Mouse (Mus musculus) limb, embryonic 13.5 days (tissue): ENCODE data around the gene Gabarapl2. TPM values are rescaled to one million over a fixed set of nuclear protein-coding genes. Genes with fewer than 3 reads are reported as not detected.
A peak's percentile ranks its signal among the peaks of the same experiment; 100 is the strongest.

Experiments used
- ATAC-seq: fragments of 200-750 bp; cut with Nextera tagmentation; 2 replicates; pipeline ENCODE4 v1.8.0; 2017; ENCODE audit warnings: low read depth, moderate number of reproducible peaks, moderate TSS enrichment; ENCODE audit not compliant: low FRiP score
- H3K27ac ChIP-seq: fragments of 300-500 bp; sonication (generic); 2 replicates; pipeline ENCODE4 v1.5.1; 2015; ENCODE audit warnings: inconsistent platforms, mild to moderate bottlenecking, moderate library complexity
- H3K27me3 ChIP-seq: fragments of 300-500 bp; sonication (generic); 2 replicates; pipeline ENCODE4 v1.6.1; 2015; ENCODE audit warnings: mild to moderate bottlenecking, inconsistent platforms
- H3K36me3 ChIP-seq: fragments of 300-500 bp; sonication (generic); 2 replicates; pipeline ENCODE4 v1.6.1; 2015; ENCODE audit warnings: inconsistent platforms, mild to moderate bottlenecking, moderate library complexity
- H3K4me1 ChIP-seq: fragments of 300-500 bp; sonication (generic); 2 replicates; pipeline ENCODE4 v1.6.1; 2015; ENCODE audit warnings: inconsistent platforms
- H3K4me2 ChIP-seq: fragments of 300-500 bp; sonication (generic); replicated peaks from 2 replicates; pipeline ENCODE4 v1.6.1; 2015; ENCODE audit warnings: inconsistent platforms, mild to moderate bottlenecking, moderate library complexity
- H3K4me3 ChIP-seq: fragments of 300-500 bp; sonication (generic); 2 replicates; pipeline ENCODE4 v1.5.1; 2015; ENCODE audit warnings: moderate library complexity, mild to moderate bottlenecking, inconsistent platforms
- H3K9ac ChIP-seq: fragments of 300-500 bp; sonication (generic); 2 replicates; pipeline ENCODE4 v1.6.1; 2015; ENCODE audit warnings: mild to moderate bottlenecking, inconsistent platforms
- H3K9me3 ChIP-seq: fragments of 300-500 bp; sonication (generic); 2 replicates; pipeline ENCODE4 v1.6.1; 2016; ENCODE audit warnings: inconsistent platforms
- WGBS: fragments of 180-500 bp; shearing (Covaris S2); methylation state at CpG from one replicate; pipeline ENCODE4 v1.1.7; 2015; 5-methylcytosine and 5-hydroxymethylcytosine counted together
- polyA plus RNA-seq: library from polyadenylated mRNA; unstranded; fragments of >200 nt; fragmentation: Nextera tagmentation; extraction: Ambion mirVana; gene quantifications from 2 replicates; pipeline ENCODE4 v1.2.1, GENCODE M21; 2015

Gene Gabarapl2
- 163 and 169 TPM in 2 replicates for polyA plus RNA-seq

DNA sequence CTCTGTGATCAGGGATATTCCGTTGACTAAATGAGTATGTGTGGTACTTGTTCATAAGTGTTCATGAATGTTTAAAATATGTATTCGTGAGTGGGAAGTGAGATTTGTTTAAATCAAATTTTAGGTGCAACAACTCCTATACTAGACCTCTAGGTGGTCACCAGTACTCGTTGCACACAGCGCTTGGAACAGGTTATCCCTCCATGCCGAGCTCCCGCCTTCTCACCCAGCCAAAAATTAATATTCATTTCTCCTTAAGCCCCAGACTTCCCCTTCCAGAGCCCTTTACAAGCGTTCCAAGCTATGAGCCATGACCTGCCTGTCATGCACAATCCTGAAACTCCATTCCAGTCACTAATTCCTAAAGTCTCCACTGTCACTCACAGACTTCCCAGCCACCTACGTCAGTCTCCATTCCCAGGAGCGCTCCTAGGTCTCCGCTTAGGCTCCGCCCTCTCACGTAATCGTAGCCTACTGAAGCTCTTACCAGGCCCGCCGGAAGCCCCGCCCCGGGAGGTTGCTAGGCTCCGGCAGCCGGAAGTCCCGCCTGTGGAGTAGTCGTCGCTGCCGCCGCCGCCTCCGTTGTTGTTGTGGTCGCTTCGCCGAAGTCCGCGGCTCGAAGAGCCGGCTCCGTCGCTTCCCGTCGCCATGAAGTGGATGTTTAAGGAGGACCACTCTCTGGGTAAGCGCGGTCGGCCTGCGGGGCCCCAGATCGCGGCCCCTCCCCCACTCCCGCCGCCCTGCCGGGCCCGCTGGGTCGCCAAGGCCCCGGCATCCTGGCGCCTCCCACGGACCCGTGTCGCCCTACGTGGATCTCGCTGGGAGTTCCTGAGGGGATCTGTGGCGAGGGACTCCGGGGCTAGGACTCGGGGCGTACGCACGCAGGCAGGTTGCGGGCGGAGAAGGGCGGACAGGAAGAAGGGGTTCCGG, at the start of gene Gabarapl2:
Gene Gabarapl2 (plus strand): TSS at position 533 of the 930 bp plus-strand sequence.
- ATAC-seq = peak; percentile 99
- peak within 1 kb of the TSS; percentile 91 for H3K9ac ChIP-seq
- WGBS = under 1% methylated on average over 65 of the region's 65 CpGs
- H3K27me3 ChIP-seq = no peaks in the 10 kb centered on the region
- H3K36me3 ChIP-seq = peaks cover 33% of the 10 kb centered on the region
- peaks cover 16% of the 10 kb centered on the region for H3K4me1 ChIP-seq
- H3K4me3 ChIP-seq = peak within 1 kb of the TSS; percentile 100
- H3K4me2 ChIP-seq = peak within 1 kb of the TSS; percentile 95
- H3K27ac ChIP-seq = peak within 1 kb of the TSS; percentile 55; the same call in 1 of the 2 replicates
- no peaks in the 10 kb centered on the region for H3K9me3 ChIP-seq

DNA sequence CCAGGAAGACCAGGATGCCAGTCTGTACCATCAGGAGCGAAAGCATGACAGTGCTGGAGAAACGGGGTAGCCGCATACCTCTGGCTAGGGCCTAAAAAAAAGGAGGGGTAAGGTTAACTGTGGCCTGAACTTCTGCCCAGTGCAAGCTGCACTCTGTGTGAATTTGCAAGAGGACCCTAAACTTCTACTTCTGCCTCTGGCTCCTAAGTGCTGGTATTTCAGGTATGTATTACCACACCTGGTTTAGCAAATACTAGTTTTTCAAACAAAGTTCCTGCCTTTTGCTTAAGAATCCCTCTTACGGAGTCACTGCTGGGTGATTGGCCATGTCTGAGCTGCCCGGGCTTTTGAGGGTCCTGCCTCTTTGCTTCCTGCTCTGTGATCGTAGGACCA, 49.6 kb upstream of the Gabarapl2 start:
- no peaks in the 10 kb centered on the region for H3K9me3 ChIP-seq
- 0 out of 2 replicates have a peak overlapping the region, but pooled peaks have one; percentile 33 for H3K4me3 ChIP-seq
- WGBS = 57% methylated on average over 6 of the region's 6 CpGs
- H3K9ac ChIP-seq = no peak overlapping the region
- no peak for ATAC-seq
- peaks cover 64% of the 10 kb centered on the region for H3K27me3 ChIP-seq
- no peaks in the 10 kb centered on the region for H3K36me3 ChIP-seq
- no peak overlapping the region for H3K4me2 ChIP-seq
- peaks cover 18% of the 10 kb centered on the region for H3K4me1 ChIP-seq
- no peak overlapping the region for H3K27ac ChIP-seq

GRCm38 (mm10) chr8:111891983-111892382, 48.5 kb upstream of the Gabarapl2 start:
- H3K4me2 ChIP-seq = no peak overlapping the region
- peaks cover 55% of the 10 kb centered on the region for H3K27me3 ChIP-seq
- WGBS = 24% methylated on average over 8 of the region's 8 CpGs
- H3K36me3 ChIP-seq = no peaks in the 10 kb centered on the region
- no peak overlapping the region for H3K4me3 ChIP-seq
- H3K9ac ChIP-seq = no peak overlapping the region
- H3K4me1 ChIP-seq = peaks cover 18% of the 10 kb centered on the region
- H3K9me3 ChIP-seq = no peaks in the 10 kb centered on the region
- no peak for ATAC-seq
- H3K27ac ChIP-seq = no peak overlapping the region

GRCm38 (mm10) chr8:111892615-111893014, 47.9 kb upstream of the Gabarapl2 start:
- Histone ChIP-seq H3K4me3 (no peak overlapping the region), H3K36me3 (no peaks in the 10 kb centered on the region), H3K9ac (no peak overlapping the region), H3K9me3 (no peaks in the 10 kb centered on the region), H3K27ac (no peak overlapping the region), H3K27me3 (peaks cover 52% of the 10 kb centered on the region), H3K4me2 (no peak overlapping the region), H3K4me1 (peaks cover 18% of the 10 kb centered on the region)
- no peak for ATAC-seq
- WGBS = 58% methylated on average over 5 of the region's 5 CpGs

DNA sequence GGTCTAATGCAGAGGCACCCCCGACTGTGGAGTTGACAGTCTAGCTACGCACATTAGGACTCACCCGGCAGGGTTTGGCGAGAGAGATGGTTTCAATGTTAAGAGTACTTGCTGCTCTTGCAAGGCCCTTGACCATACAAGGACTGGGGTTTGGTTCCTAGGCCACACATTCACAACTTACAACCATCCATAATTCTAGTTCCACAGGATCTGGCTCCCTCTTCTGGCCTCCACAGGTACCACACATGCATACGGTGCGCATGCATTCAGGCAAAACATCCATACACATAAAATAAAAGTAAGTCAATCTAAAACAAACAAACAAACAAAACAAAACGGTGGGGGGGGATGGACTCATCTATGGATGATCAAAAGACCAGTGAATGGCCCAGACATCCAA, 45.5 kb upstream of the Gabarapl2 start:
- WGBS = 87% methylated on average over 7 of the region's 7 CpGs
- H3K4me3 ChIP-seq = no peak overlapping the region
- H3K27ac ChIP-seq = no peak overlapping the region

GRCm38 (mm10) chr8:111898586-111898985, 41.9 kb upstream of the Gabarapl2 start:
- H3K27ac ChIP-seq = no peak overlapping the region
- H3K4me1 ChIP-seq = 0 out of 2 replicates have a peak, but pooled peaks cover 6% of the 10 kb centered on the region
- no peak overlapping the region for H3K9ac ChIP-seq
- no peak for ATAC-seq
- no peak overlapping the region for H3K4me2 ChIP-seq
- no peaks in the 10 kb centered on the region for H3K36me3 ChIP-seq
- WGBS = 42% methylated on average over 10 of the region's 10 CpGs
- H3K9me3 ChIP-seq = no peaks in the 10 kb centered on the region
- no peaks in the 10 kb centered on the region for H3K27me3 ChIP-seq
- no peak overlapping the region for H3K4me3 ChIP-seq

More for the DNA sequence above, 45.5 kb upstream of the Gabarapl2 start:
- Histone ChIP-seq H3K36me3 (no peaks in the 10 kb centered on the region), H3K9me3 (no peaks in the 10 kb centered on the region), H3K4me2 (no peak overlapping the region), H3K4me1 (peaks cover 7% of the 10 kb centered on the region), H3K27me3 (peaks cover 29% of the 10 kb centered on the region), H3K9ac (no peak overlapping the region)
- no peak for ATAC-seq

DNA sequence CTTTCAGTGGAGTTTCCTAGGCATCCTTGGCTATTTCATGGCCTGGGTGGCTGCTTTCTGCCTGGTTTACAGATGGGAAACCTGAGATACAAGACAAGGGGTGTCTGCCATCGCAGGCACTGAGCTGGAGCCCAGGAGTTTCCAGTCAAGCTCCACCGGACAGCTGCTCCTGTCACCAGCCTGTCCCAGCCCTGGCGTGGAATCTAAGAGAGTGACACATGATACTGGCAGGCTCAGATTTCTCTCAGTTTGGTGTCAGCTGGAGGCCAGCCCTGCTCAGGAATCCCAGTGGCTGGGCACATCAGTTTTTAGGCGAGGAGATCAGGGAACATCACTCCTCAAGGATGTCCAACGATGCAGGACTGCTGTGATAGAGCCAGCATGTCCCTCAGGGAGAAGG, 38.4 kb upstream of the Gabarapl2 start:
- peak; percentile 49; the same call in 1 of the 2 replicates for ATAC-seq
- no peaks in the 10 kb centered on the region for H3K27me3 ChIP-seq
- H3K36me3 ChIP-seq = no peaks in the 10 kb centered on the region
- H3K9me3 ChIP-seq = no peaks in the 10 kb centered on the region
- 17% methylated on average over 5 of the region's 5 CpGs for WGBS
- no peak overlapping the region for H3K4me2 ChIP-seq
- H3K4me1 ChIP-seq = peaks cover 15% of the 10 kb centered on the region
- H3K27ac ChIP-seq = no peak overlapping the region
- H3K4me3 ChIP-seq = no peak overlapping the region
- no peak overlapping the region for H3K9ac ChIP-seq

GRCm38 (mm10) chr8:111905500-111906121, 34.9 kb upstream of the Gabarapl2 start:
- ATAC-seq = peak; percentile 42; the same call in 1 of the 2 replicates
- Histone ChIP-seq H3K9ac (no peak overlapping the region), H3K4me3 (no peak overlapping the region), H3K4me1 (peaks cover 24% of the 10 kb centered on the region), H3K36me3 (no peaks in the 10 kb centered on the region), H3K27me3 (peaks cover 16% of the 10 kb centered on the region), H3K27ac (peak overlapping the region; percentile 11; the same call in 1 of the 2 replicates), H3K9me3 (no peaks in the 10 kb centered on the region), H3K4me2 (no peak overlapping the region)
- 52% methylated on average over 7 of the region's 8 CpGs for WGBS

GRCm38 (mm10) chr8:111909621-111910450, 30.7 kb upstream of the Gabarapl2 start, which contains the start of gene Chst5:
Chst5 (minus strand) TSS chr8:111910447.
- H3K4me2 ChIP-seq = peak within 1 kb of the TSS; percentile 75
- H3K27me3 ChIP-seq = peaks cover 23% of the 10 kb centered on the region
- H3K9me3 ChIP-seq = no peaks in the 10 kb centered on the region
- peak within 1 kb of the TSS; percentile 66 for H3K9ac ChIP-seq
- WGBS = 6% methylated on average over 45 of the region's 47 CpGs
- no peak for ATAC-seq
- H3K27ac ChIP-seq = no peak within 1 kb of the TSS
- H3K4me1 ChIP-seq = peaks cover 35% of the 10 kb centered on the region
- no peaks in the 10 kb centered on the region for H3K36me3 ChIP-seq
- peak within 1 kb of the TSS; percentile 47 for H3K4me3 ChIP-seq

GRCm38 (mm10) chr8:111911572-111911971, 28.9 kb upstream of the Gabarapl2 start:
- peaks cover 13% of the 10 kb centered on the region for H3K36me3 ChIP-seq
- H3K27me3 ChIP-seq = peaks cover 23% of the 10 kb centered on the region
- no peaks in the 10 kb centered on the region for H3K9me3 ChIP-seq
- H3K4me2 ChIP-seq = no peak overlapping the region
- H3K27ac ChIP-seq = no peak overlapping the region
- H3K9ac ChIP-seq = no peak overlapping the region
- 45% methylated on average over 7 of the region's 7 CpGs for WGBS
- ATAC-seq = no peak
- H3K4me3 ChIP-seq = no peak overlapping the region
- H3K4me1 ChIP-seq = peaks cover 26% of the 10 kb centered on the region

- H3K4me2 ChIP-seq = peak overlapping the region; percentile 41
- no peak overlapping the region for H3K4me3 ChIP-seq
- H3K27ac ChIP-seq = peak overlapping the region; percentile 22; the same call in 1 of the 2 replicates
- H3K4me1 ChIP-seq = peaks cover 26% of the 10 kb centered on the region
- no peak overlapping the region for H3K9ac ChIP-seq
- H3K36me3 ChIP-seq = peaks cover 22% of the 10 kb centered on the region
- no peaks in the 10 kb centered on the region for H3K9me3 ChIP-seq
- WGBS = 34% methylated on average over 12 of the region's 12 CpGs
- ATAC-seq = peak; percentile 68
- peaks cover 23% of the 10 kb centered on the region for H3K27me3 ChIP-seq
Measured at GRCm38 (mm10) chr8:111912860-111913432, 27.6 kb upstream of the Gabarapl2 start.
